Mouse (Mus musculus) forelimb bud, embryonic 11.5 days (tissue): ENCODE data around the gene Syne3.

ENCODE experiments used
- DNase-seq: peaks from one replicate; pipeline ENCODE4 v3.0.0-alpha.2; 2012; ENCODE audit warnings: low read depth, low spot score

Syne3 gene

DNA sequence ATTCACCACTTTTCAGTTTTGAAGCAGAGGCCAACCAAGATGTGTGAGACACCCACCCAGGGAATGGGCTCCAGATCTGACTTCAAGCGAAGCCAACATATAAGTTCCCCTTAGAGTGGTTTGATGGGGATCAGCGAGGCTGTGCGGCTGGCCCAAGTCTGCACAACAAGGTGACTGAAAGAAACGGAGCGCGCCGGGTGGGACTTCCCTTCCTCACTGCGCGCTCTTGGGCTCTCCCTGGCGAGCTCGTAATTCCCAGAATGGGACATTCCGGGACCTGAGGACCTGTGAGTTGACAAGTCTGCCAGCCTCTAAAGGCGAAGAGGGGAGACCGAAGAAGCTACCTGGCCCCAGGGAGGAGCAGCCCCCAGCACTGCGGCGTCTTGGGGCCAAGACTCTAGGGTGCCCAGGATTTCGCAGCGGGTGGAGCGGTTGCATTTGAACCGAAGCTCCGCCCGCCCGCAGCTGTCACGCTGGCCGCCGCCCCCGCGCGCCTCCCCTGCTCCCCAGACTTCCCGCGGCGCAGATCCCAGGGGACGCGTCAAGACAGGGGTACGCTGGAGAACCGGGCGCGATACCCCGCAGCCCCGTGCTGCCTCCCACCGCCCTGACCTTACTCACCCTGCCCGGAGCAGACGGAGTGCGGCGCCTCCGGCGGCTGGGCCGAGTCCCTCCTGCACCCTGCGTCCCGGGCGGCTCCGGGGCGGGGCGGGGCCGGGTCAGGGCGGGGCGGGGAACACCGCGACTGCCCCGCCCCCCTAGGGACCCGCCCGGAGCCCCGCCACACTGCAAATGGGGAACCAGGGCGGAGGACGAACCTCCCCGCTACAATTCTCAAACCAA is at the start of gene Syne3:
Gene Syne3, minus strand, starts transcription at position 440 of the 843 bp plus-strand sequence.
- DNase-seq: no peak

DNA sequence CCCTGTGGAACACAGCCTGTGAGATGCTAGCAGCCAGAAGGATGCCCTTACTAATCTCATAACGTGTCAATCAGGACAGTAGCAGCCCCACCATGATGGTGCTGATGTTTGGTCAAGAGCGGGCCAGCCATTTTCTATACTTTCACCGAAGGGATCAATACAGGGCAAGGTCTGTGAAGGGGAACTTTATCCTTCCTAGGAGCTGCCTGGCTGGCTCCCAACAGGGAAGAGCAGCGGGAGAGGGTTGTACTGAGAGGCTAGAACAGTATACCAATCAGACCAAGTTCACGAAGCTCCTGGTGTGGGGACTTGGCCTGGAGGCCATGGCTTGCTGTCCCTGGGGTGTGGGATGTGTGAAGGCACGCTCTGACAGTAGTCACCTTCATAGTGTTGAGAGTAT is 45.7 kb upstream of the Syne3 start:
- no peak for DNase-seq

DNA sequence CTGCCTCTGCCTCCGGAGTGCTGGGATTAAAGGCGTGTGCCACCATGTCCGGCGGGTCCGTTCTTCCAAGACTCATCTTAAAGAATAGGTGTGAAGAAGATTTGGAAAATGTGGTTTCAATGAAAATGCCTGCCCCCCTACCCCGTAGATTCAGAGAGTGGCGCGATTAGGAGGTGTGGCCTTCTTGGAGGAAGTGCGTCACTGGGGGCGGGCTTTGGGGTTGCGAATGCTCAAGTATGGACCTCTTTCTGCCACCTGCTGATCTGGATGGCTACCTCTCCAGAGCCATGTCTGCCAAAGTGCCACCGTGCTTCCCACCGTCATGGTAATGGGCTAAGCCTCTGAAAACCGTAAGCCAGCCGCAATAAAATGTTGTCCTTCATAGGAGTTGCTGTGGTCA is 44.4 kb upstream of the Syne3 start:
- DNase-seq: no peak

DNA sequence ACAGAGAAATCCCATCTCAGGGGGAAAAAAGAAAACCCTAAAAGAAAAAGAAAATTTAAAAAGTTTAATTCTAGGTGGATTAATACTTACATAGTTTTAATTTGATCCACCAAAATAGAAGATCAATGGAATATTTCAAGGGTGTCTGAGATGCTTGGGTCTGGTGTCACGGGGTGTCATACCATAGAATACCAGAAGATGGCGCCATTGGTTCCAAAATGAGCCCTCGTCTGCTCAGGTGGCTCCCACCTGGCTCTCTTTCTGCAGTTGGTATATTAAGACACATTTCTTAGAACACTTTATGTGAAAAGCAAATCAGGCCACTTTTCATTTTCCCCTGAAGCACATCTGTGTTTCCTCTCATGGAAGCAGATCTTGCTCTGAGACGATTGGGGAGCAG is 41.3 kb upstream of the Syne3 start:
- peak; percentile 75 for DNase-seq

DNA sequence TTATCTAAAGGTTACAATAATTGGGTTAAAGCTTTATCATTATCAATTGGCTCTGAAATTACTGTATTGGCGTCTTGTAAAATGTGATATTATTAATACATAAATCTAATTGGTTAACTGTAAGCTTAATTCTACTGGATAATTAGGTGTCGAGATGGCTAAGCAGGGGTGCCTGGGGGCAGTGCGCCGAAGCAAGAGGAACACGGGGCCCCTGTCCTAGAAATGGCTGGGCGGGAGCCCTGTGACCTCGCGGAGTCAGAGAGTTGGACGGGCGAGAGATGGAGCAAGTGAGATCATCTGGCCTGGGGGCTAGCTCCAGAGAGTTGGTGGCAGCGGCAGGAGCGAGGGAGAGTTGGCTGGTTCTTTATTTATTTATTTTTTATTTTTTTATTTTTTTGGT is 40.2 kb upstream of the Syne3 start:
- DNase-seq: no peak

DNA sequence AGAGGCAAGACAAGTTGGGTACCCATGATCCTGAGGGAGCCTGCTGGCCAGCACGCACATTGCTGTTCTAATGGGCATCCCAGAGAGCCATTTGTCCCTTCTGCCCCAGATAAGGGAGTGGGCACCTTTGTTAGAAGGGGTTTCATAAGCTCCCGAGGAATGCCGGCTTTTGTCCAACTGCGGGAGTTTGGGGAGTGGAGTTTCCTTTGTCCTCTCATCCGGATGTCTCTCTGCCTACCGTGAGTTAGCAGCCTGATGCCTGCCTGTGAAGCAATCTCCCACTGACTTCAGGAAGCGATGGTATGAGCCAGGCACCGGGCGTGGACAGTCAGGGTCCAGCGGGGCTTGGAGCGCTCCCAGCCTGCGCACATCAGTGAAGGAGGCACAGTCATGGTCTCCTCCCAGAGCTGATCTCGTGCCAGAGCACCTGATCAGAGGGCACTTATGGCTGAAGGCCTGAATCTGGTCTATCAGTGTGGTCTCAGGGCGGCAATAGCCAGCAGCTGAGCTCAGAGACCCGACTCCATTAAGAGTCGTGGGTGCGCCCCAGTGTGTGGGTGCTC is 38.8 kb upstream of the Syne3 start:
- DNase-seq: no peak

DNA sequence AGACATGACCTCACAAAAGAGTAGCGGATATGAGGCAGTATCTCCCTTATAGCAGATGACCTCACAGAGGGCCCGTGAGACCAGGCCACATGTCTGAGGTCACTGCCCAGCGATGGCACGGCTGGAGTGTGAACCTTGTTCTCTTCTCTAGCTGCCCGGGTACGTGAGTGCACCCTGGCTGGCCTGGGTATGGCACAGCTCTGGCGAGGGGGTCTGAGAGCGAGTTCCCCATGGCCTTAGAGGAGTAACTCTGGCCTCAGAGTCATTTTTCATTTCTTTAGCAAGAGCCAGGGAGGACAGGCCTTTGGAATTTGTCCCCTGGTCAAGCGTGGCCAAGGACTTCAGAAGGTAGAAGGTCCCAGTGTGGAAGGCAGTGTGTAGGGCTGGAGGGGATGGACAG is 35.2 kb upstream of the Syne3 start:
- no peak for DNase-seq

DNA sequence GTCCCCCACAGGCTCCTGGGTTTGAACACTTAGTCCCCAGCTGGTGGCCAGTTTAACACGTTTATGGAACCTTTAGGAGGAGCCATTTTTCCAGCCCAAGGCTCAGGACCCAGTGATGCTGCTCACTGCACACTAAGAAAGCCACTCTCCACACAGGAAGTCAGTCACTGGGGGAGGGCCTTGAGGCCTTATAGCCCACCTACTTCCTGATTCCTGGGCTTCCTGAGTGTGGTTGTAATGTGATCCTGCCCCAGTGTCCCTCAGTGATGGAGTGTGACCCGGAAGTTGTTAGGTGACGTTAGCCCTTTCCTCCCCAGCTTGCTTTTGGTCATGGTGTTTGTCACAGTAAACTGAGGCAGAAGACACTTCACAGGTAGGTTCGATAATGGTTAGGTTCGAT is 33.5 kb upstream of the Syne3 start:
- DNase-seq: no peak

DNA sequence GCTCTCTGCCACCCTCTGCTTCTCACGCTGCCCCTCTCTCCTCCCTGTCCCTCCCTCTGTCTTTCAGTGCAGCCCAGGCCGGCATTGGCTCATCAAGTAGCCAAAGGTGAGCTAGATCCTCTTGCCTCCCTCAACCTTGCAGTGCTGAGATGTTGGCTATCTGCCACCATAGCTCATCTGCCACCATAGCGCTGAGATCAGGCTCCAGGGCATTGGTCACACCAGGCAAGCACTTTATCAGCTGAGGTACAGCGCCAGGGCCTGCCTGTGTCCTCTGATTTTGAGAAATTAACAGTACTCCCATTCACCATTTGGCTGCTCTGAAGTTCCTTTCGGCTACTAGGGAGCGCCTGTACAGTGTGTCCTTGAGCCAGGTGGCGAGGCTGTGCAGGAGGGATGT is 31.3 kb upstream of the Syne3 start:
- DNase-seq: no peak

DNA sequence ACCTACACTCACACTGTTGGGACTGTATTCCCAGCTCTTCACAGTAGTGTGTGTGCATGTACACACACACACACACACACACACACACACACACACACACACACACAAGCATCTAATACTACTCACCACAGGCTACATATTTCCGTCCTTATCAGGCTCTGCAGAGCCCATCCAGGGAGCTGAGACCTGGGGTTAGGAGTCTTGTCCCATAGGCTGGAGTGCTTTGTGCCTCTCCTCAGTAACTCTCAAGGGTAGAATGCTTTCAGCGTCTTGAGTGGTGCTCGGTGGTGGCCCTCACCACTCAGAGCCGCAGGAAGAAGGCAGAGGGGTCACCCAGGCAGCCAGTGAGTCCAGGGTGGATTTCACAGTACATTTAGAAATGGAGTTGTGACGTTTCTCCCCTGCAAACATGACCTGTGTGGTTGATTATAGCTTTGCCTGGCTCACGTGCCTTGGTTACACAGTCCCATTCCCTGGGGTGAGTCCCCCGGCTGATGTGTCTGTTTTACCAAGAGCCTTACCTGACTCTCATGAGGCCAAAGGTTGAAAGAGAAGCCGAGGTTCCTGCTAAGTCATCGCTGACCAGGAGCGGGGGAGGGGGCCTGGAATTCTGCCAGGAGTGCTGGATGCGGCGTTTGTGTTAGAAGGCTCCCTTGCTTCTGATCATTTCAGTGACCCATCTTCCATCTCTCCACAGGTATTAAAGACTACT is 30.1 kb upstream of the Syne3 start:
- DNase-seq: no peak

DNA sequence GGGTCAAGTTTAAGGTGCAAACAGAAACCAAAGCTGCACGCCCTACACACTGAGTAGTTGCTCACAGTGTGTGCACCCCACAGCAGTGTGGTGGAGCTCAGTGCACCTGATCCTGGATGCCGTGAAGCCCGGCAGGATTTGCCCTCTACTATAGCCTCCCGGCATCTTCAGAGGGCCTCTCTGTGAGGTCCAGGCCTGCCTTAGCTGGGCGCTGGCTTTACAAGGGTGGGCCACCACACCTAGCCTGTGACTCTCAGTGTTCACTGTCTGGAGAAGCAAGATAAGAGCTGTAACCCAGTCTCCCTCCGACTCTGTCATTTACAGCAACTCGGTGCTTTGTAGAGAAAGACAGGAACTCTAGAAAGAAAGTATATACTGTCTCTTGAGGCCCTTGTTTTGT is 29.3 kb upstream of the Syne3 start:
- no peak for DNase-seq

DNA sequence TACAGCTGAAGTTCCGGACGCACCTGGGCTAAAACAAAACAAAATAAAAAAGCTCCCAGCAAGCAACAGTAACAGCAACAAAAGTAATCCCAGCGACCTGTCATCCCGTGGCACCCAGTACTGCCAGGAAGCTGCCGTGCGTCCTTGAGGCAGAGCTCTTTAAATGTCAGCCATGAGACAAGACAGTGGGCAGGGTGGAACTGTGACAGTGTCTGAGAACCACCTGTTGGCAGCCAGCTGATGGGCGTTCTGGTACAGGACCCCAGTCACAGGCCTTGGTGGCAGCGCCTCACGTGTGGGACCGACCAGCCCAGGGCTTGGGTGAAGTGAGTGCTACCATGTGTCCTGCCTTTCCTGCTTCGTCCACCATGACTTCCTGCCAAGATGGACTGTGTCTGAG is 28.6 kb upstream of the Syne3 start:
- DNase-seq: no peak

DNA sequence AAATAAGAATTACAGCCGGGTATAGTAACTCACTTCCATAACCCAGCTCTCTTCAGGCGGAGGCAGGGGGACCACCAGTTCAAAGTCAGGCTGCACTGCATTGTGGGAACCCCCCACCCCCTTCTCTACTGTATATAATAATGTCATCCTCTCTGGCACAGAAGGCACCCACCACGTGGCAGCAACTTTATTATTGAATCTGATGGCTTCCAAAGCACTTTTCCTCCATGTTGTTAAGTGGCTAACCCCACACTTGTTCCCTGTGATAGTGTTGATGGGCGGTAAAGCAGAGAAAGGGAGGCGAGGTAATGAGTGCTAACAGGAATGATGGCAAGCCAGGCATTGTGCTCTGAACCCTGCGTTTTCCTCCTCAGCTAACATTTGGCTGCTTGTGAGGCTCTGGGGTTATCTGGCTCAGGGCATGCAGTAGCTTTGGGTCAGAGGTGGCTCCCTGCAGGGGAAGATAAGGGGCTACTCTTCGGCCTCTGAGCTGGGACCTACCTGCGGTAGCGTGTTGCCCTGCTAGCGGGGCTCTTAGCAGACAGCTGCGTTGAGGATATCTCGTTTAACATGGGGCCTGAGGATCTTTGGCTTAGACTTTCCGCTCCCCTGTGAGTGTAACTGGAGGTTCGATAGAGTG is 24.6 kb upstream of the Syne3 start:
- DNase-seq: no peak

DNA sequence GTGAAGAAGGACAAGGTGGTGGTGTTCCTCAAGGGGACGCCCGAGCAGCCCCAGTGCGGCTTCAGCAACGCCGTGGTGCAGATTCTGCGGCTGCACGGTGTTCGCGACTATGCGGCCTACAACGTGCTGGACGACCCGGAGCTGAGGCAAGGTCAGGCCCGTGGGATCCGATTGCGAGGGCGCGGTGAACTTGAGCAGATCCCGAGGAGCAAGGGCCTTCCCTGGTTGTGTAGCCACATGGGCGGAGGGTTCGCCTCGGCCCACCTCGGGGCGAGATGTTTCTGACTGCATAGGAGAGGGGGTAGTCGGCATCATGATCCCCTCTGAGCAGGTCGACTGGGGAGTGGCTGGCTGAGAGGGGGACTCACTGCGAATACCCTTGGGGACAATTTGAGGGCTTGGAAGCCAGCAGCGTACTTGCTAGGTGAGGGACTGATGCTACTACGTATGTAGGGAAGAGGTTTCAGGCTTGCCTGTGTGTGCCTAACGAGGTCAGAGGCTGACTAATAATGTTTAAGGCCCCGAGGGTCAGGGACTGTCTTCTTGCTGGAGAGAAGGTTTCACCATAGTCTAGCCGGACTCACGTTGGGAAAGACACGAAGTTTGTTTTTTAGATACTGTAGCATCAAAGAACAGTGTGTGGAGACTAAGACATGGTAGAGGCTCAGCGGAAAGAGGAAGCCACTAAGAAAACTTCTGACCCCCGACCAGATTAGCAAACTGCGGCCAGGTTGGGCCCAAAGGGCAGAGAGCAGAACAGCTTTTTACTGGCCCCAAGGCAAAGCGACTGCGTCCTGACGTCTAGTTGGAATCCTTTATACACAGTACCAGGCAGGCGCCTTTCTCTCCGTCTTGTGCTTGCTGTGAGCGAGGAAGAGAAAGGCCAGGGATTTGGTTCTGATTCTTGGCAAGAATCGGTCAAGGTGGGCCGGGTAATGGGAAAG is 23.5 kb upstream of the Syne3 start:
- DNase-seq: no peak

DNA sequence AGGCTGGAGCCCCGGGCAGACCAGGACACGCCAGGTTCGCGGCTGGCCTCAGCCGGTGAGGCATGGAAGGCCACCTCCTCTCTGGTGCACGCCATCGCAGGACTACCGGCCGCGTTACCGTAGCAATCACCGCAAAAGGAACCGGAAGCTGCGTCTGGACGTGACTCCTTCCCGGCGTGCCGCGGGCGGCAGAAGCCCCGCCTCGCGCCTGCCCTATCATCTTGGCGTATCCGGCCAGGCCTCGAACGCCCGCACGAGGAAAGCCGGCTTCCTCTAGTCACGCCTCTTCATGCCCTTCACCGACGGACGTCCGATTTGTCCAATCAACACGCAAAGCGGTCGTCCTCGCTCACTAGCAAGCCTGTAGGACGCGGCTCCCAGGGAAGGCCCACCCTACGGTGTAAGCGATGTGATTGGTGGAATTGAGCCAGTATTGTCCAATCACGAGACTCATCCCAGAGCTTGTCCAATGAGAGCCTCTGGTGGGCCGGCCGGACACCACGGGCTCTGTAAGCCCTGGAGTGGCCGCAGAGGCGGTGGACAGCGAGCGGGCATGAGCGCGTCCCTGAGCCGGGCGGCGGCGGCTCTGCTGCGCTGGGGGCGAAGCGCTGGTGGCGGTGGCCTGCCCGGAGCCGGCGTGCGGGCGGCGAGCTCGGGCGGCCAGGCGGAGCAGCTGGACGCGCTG is 22.7 kb upstream of the Syne3 start, which contains the start of gene Glrx5:
Gene Glrx5, plus strand, starts transcription at position 542 of the 685 bp plus-strand sequence.
- peak; percentile 100 for DNase-seq

DNA sequence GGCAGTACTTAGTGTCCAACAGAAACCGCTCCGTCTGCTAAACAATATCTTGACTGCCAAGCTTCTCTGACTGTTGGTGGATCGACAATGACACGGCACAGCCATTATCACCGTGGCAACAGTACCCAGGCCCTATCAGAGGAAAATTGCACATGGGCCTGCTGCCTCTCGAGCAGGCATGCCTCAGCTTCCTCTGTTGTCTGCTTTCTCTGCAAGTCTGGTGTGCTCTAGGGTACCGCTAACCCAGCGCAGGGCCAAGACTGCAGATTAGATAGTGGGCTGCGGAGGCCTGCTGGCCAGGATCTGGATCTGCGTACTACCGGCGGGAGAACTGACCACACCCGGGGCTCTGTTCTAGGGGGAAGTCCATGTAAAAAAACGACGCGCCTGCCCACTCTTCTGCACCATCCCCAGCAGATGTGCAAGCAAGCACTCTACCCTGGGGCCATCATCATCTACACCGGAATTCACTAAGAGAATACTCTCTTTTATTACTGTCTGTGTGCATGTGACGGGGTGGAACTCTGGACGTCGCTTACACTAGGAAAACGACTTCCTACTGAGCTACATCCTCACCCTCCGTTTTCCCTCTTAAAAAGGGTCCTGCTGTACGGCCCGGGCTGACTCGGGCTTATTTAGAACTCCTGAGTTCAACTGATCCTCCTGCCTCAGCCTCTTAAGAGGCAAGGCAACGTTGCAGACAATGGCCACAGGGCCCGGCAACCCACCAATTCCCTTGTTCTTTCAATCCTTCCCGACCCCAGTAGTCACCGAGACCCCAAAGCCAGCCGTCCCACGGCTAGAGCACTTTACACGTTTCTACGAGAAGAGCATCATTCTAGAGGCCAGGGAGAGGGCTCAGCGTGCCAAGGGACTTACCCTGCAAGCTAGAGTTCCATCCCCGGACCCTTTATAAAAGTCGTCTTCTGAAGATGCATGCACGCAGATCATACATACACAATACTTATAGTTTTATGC is 21.8 kb upstream of the Syne3 start:
- DNase-seq: no peak

DNA sequence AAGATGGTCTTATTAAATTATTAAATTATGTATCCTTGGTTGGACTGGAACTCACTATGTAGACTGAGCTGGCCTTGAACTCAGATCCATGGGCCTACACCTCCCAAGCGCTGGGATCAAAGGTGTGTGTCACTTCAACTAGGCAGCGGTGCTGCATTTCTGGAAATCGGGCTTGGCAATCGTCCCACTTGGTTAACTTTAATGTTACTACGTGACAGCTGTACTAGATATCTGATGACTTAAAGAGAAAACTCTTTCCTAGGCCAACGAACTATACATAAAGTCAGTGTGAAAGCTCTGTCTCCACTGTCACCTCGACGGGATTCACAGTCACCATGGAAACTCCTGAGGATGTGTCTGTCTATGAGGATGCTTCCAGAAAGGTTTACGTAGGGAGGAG is 20.3 kb upstream of the Syne3 start:
- no peak for DNase-seq

DNA sequence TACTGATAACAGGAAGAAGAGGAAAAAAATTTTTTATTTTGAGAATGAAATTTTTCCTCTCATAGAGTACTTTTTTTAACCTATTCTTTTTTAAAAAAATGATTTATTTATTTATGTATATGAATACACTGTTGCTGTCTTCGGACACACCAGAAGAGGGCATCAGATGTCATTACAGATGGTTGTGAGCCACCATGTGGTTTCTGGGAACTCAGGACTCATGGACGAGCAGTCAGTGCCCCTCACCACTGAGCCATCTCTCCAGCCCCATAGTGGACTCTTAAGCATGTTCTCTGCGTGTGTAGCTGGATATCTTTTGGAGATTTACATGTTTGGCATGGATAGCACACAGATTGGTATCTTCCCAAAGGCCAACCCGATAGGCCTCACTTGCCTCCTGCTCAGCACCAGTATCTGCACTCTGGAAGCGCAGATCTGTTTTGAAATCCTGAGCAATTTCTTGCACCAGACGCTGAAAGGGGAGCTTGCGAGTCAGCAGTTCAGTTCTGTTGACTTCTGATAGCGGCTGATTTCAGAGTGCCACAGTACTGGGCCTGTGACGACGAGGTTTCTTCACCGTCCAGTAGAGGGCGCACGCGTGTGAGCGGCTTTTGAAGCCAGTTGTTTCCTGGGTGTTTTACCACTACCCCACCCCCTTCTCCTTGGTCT is 17.8 kb upstream of the Syne3 start:
- peak; percentile 54 for DNase-seq
